Mouse (Mus musculus): ENCODE results near the gene Nr1h2. TPM values are rescaled to one million over a fixed set of nuclear protein-coding genes. Genes with fewer than 3 reads are reported as not detected.

The Nr1h2 gene
- polyA plus RNA-seq (2021; fragmentation: Nextera tagmentation): 35.5 and 38.6 TPM in 2 replicates
- long read RNA-seq, experiment 1, transcript Nr1h2-203 (10 exons, 1,988 nt): minor isoform, 15 of 83 reads
- long read RNA-seq, experiment 1, transcript Nr1h2-201 (10 exons, 1,999 nt): major isoform, 21 of 83 reads
- long read RNA-seq, experiment 1, partial matches to known transcripts: 15 of 83 reads
- long read RNA-seq, experiment 1, other reads (novel, unspliced or antisense): 28 of 83 reads
- long read RNA-seq, experiment 2, transcript Nr1h2-201 (10 exons, 1,999 nt): major isoform, 151 of 458 reads
- long read RNA-seq, experiment 2, transcript Nr1h2-205 (9 exons, 1,853 nt): minor isoform, 14 of 458 reads
- long read RNA-seq, experiment 2, transcript Nr1h2-203 (10 exons, 1,988 nt): minor isoform, 83 of 458 reads
- long read RNA-seq, experiment 2, transcript Nr1h2-202 (10 exons, 1,948 nt): minor isoform, 31 of 458 reads
- long read RNA-seq, experiment 2, partial matches to known transcripts: 29 of 458 reads
- long read RNA-seq, experiment 2, other reads (novel, unspliced or antisense): 145 of 458 reads

GRCm38 (mm10) chr7:44553826-44554225, at the start of gene Nr1h2:
Gene Nr1h2, minus strand, starts transcription at chr7:44553951.

GRCm38 (mm10) chr7:44590402-44591347, 36.9 kb upstream of the Nr1h2 start, which contains the start of gene Kcnc3:
Gene Kcnc3, plus strand, starts transcription at chr7:44590664.

GRCm38 (mm10) chr7:44572213-44572701, 18.5 kb upstream of the Nr1h2 start, which contains the start of gene Napsa:
Gene Napsa, plus strand, starts transcription at chr7:44572380.

DNA sequence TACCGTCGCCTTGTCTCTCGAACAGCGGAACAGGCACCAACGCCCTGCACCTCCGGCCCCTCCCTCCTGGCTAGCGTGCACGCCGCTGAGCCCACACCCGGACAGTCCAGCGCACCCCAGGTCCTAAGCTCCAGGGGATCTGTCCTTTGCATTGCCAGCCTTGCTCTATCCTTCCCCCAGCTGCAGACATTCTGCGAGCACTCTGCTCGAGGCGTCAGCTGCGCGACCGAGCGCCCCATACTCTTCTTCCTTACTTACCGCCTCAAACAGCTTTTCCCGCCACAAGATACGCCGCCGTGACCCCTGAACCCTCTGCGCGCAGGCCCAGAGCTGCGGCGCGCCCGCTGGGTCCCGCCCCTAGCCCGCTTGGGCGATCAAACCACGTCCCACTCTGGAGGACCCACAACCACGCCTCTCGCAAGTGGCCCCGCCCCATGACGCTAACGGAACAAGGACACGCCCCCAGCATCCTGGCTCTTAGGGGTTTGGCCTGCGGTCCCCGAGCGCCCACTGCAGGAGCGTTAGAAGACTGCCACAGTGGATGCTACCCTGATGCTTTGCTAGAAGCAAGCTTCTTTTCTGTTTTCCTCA, 5.2 kb downstream of the Nr1h2 start, which contains the start of gene Pold1:
Gene Pold1 (minus strand): TSS at position 353 of the 591 bp plus-strand sequence.

DNA sequence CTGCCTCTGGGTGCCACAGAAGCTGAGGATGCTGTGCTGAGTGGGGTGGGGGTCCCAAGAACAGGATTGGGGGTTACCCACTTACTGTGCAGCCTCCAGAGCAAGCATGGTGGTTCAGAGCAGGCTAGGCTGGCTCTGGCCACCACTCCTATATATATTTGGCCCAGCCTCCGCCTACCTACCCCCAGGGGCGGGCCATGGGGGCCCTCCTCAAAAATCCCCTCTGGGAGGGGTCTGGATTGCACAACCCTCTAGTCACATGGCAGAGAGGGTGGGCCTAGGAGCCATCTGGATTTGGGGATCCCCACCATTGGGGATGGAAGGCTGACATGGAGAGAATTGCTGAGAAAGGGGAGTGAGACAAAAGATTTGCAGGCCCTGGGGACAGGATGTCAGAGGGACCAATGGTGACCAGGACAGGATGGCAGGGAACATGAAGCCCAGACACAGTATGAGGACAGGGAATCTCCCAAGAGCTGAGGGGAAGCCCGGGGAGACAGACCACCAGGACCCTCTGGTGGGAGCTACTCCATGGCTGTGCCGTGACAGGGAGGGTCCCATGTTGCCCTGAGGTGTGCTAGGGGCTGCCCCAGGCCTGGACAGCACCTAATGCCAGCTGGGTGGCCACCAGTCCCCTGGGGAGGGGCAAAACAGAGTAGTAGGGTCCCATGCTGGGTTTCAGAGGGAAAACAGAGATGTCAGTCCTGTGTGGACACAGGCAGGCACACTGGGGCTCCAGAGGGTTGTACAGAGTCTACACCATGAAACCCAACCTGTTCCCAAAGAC, 21.6 kb downstream of the Nr1h2 start, which contains the start of gene Spib:
Gene Spib (minus strand): TSS at position 126 of the 787 bp plus-strand sequence.

GRCm38 (mm10) chr7:44524502-44524901, 29.2 kb downstream of the Nr1h2 start, which contains the start of gene Mybpc2:
Gene Mybpc2, minus strand, starts transcription at chr7:44524656.

Small RNA genes lying within 50 kb of the gene (microRNA-seq; reads per million reads assigned to microRNA genes)
- gene Mir7053: 0.64 reads per million

Other genes with a start within 250 kb of the Nr1h2 start
- 3.0 and 3.8 TPM in 2 replicates for gene Clec11a, start 247.0 kb downstream of the Nr1h2 start, polyA plus RNA-seq (2021; fragmentation: Nextera tagmentation)
- 89.2 and 112 TPM in 2 replicates for gene Shank1, start 243.7 kb downstream of the Nr1h2 start, polyA plus RNA-seq (2021; fragmentation: Nextera tagmentation)
- 46.6 and 59.0 TPM in 2 replicates for gene Syt3, start 169.8 kb downstream of the Nr1h2 start, polyA plus RNA-seq (2021; fragmentation: Nextera tagmentation)
- gene 1700008O03Rik, start 168.1 kb downstream of the Nr1h2 start, polyA plus RNA-seq (2021; fragmentation: Nextera tagmentation): 1.5 and 2.1 TPM in 2 replicates
- 8.4 and 10.6 TPM in 2 replicates for gene Lrrc4b, start 124.9 kb downstream of the Nr1h2 start, polyA plus RNA-seq (2021; fragmentation: Nextera tagmentation)
- gene Aspdh, start 88.6 kb downstream of the Nr1h2 start, polyA plus RNA-seq (2021; fragmentation: Nextera tagmentation): 0.99 and 1.0 TPM in 2 replicates
- 88.4 and 99.9 TPM in 2 replicates for gene Josd2, start 86.0 kb downstream of the Nr1h2 start, polyA plus RNA-seq (2021; fragmentation: Nextera tagmentation)
- gene Emc10, start 57.4 kb downstream of the Nr1h2 start, polyA plus RNA-seq (2021; fragmentation: Nextera tagmentation): 272 and 282 TPM in 2 replicates
- 7.0 and 9.4 TPM in 2 replicates for gene Fam71e1, start 57.4 kb downstream of the Nr1h2 start, polyA plus RNA-seq (2021; fragmentation: Nextera tagmentation)
- gene Mybpc2, start 29.3 kb downstream of the Nr1h2 start, polyA plus RNA-seq (2021; fragmentation: Nextera tagmentation): 0.04 TPM in 1 of 2 replicates, not detected in the other
- gene Spib, start 21.9 kb downstream of the Nr1h2 start, polyA plus RNA-seq (2021; fragmentation: Nextera tagmentation): not detected in 2 replicates
- gene Pold1, start 5.1 kb downstream of the Nr1h2 start, polyA plus RNA-seq (2021; fragmentation: Nextera tagmentation): 5.1 and 6.8 TPM in 2 replicates
- 0.09 and 0.10 TPM in 2 replicates for gene Napsa, start 18.4 kb upstream of the Nr1h2 start, polyA plus RNA-seq (2021; fragmentation: Nextera tagmentation)
- gene Kcnc3, start 36.7 kb upstream of the Nr1h2 start, polyA plus RNA-seq (2021; fragmentation: Nextera tagmentation): 3.3 and 4.2 TPM in 2 replicates
- gene Myh14, start 116.9 kb upstream of the Nr1h2 start, polyA plus RNA-seq (2021; fragmentation: Nextera tagmentation): 29.7 and 33.9 TPM in 2 replicates
- gene Izumo2, start 154.8 kb upstream of the Nr1h2 start, polyA plus RNA-seq (2021; fragmentation: Nextera tagmentation): not detected in 2 replicates
- 35.9 and 36.4 TPM in 2 replicates for gene Vrk3, start 194.5 kb upstream of the Nr1h2 start, polyA plus RNA-seq (2021; fragmentation: Nextera tagmentation)
- gene Zfp473, start 197.1 kb upstream of the Nr1h2 start, polyA plus RNA-seq (2021; fragmentation: Nextera tagmentation): 0.11 and 0.16 TPM in 2 replicates